Mouse (Mus musculus): Measurements from ENCODE around the gene Acvrl1. TPM values are rescaled to one million over a fixed set of nuclear protein-coding genes. Genes with fewer than 3 reads are reported as not detected.

Acvrl1 gene
- polyA plus RNA-seq, 1 experiment from 2014 or later = 27.6 TPM

- no peak overlapping the region; the same call in 1 of the 2 replicates for H3K4me2 ChIP-seq (replicated peaks)
- ATAC-seq = peak; percentile 71
Observed at GRCm38 (mm10) chr15:101092829-101093648, 35.3 kb upstream of the Acvrl1 start.

DNA sequence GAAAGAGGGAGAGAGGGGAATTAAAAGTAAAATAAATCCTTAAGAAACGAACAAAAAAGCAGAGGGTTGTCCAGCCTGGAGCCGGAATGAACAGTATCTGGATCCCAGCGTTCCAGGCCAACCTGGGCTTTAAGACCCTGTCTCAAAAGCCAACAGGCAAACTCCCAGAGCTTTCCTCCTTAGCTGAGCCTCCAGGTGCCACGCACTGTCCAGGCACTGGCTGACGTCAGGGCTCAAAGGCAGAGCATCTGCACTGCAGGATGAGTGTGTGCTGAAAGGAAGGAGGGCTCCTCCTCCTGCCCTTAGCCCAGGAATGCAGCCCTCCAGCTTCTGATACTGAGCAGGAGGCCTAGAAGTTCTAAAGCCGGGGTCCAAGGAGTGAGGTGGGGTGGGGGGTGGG, 34.3 kb upstream of the Acvrl1 start:
- H3K9me3 ChIP-seq = no peaks in the 10 kb centered on the region
- H3K4me2 ChIP-seq (replicated peaks) = no peak overlapping the region
- H3K9ac ChIP-seq = no peak overlapping the region
- no peak overlapping the region for H3K27ac ChIP-seq
- H3K4me1 ChIP-seq (replicated peaks) = peaks cover 20% of the 10 kb centered on the region
- no peak overlapping the region for H3K4me3 ChIP-seq (replicated peaks)
- WGBS = 45% methylated on average over 6 of the region's 6 CpGs
- H3K27me3 ChIP-seq (replicated peaks) = no peaks in the 10 kb centered on the region
- ATAC-seq = no peak
- no peaks in the 10 kb centered on the region for H3K36me3 ChIP-seq

More at GRCm38 (mm10) chr15:101092829-101093648, 35.3 kb upstream of the Acvrl1 start:
- WGBS = 43% methylated on average over 25 of the region's 25 CpGs
- Histone ChIP-seq H3K27ac (no peak overlapping the region), H3K4me1 (replicated peaks) (peaks cover 13% of the 10 kb centered on the region), H3K27me3 (replicated peaks) (no peaks in the 10 kb centered on the region), H3K9me3 (no peaks in the 10 kb centered on the region), H3K9ac (no peak overlapping the region), H3K36me3 (no peaks in the 10 kb centered on the region), H3K4me3 (replicated peaks) (no peak overlapping the region)

GRCm38 (mm10) chr15:101094979-101095378, 33.3 kb upstream of the Acvrl1 start:
- WGBS = 60% methylated on average over 9 of the region's 9 CpGs
- H3K4me1 ChIP-seq (replicated peaks) = peaks cover 20% of the 10 kb centered on the region
- no peak for ATAC-seq

DNA sequence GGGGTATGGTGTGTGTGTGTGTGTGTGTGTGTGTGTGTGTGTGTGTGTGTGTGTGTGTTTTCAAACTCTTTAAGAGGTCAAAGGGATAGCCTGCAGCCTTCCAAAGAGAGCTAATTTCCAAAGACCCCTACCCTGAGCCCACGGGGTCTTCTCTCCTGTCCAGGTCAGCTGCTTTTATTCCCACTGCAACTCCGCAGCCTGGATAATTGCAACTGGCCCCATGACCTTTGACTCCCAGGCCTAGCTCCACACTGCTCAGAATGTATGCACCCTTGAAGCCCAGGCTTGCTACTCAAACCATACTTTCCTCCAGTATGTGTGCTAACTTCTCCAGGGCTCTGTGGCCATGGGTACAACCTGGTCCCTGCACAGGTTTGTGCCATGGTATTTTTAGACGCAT, 32.9 kb upstream of the Acvrl1 start:
- Histone ChIP-seq H3K27ac (no peak overlapping the region), H3K4me1 (replicated peaks) (peaks cover 20% of the 10 kb centered on the region)

More at GRCm38 (mm10) chr15:101094979-101095378, 33.3 kb upstream of the Acvrl1 start:
- Histone ChIP-seq H3K36me3 (no peaks in the 10 kb centered on the region), H3K27me3 (replicated peaks) (no peaks in the 10 kb centered on the region), H3K4me3 (replicated peaks) (no peak overlapping the region), H3K4me2 (replicated peaks) (no peak overlapping the region), H3K9ac (no peak overlapping the region), H3K9me3 (no peaks in the 10 kb centered on the region), H3K27ac (no peak overlapping the region)

GRCm38 (mm10) chr15:101097985-101098651, 30.2 kb upstream of the Acvrl1 start:
- no peaks in the 10 kb centered on the region for H3K27me3 ChIP-seq (replicated peaks)
- peak overlapping the region; percentile 50 for H3K4me2 ChIP-seq (replicated peaks)
- peak; percentile 62 for ATAC-seq
- peaks cover 20% of the 10 kb centered on the region for H3K4me1 ChIP-seq (replicated peaks)
- H3K9ac ChIP-seq = no peak overlapping the region
- H3K4me3 ChIP-seq (replicated peaks) = no peak overlapping the region
- 12% methylated on average over 28 of the region's 28 CpGs for WGBS
- H3K36me3 ChIP-seq = no peaks in the 10 kb centered on the region
- no peaks in the 10 kb centered on the region for H3K9me3 ChIP-seq
- no peak overlapping the region for H3K27ac ChIP-seq

More for the DNA sequence above, 32.9 kb upstream of the Acvrl1 start:
- no peak overlapping the region for H3K9ac ChIP-seq
- no peaks in the 10 kb centered on the region for H3K9me3 ChIP-seq
- WGBS = 58% methylated on average over 3 of the region's 3 CpGs
- no peak for ATAC-seq
- H3K4me3 ChIP-seq (replicated peaks) = no peak overlapping the region
- no peak overlapping the region for H3K4me2 ChIP-seq (replicated peaks)
- no peaks in the 10 kb centered on the region for H3K36me3 ChIP-seq
- no peaks in the 10 kb centered on the region for H3K27me3 ChIP-seq (replicated peaks)

DNA sequence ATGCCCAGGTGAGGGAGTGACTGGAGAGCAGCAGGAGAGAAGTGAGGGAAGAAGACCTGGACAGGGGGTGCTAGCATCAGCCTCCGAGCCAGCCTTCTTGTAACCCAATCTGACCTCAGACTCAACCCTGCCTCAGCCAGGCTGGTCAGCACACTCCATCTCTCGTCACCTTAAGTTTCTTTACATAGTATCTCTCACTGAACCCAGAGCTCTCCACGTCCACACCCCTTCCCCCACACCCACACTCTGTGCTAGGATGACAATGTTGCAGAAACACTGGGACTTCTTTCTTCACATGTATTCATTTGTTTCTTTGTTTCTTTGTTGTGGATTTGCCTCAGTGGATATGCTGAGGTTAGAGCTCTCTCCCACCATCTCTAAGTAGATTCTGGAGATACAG, 27.3 kb upstream of the Acvrl1 start:
- H3K36me3 ChIP-seq = no peaks in the 10 kb centered on the region
- 92% methylated on average over 3 of the region's 3 CpGs for WGBS
- no peak overlapping the region for H3K9ac ChIP-seq
- ATAC-seq = no peak
- no peaks in the 10 kb centered on the region for H3K9me3 ChIP-seq
- H3K4me2 ChIP-seq (replicated peaks) = no peak overlapping the region
- H3K27me3 ChIP-seq (replicated peaks) = no peaks in the 10 kb centered on the region
- no peak overlapping the region for H3K27ac ChIP-seq
- no peak overlapping the region for H3K4me3 ChIP-seq (replicated peaks)
- H3K4me1 ChIP-seq (replicated peaks) = peaks cover 13% of the 10 kb centered on the region

DNA sequence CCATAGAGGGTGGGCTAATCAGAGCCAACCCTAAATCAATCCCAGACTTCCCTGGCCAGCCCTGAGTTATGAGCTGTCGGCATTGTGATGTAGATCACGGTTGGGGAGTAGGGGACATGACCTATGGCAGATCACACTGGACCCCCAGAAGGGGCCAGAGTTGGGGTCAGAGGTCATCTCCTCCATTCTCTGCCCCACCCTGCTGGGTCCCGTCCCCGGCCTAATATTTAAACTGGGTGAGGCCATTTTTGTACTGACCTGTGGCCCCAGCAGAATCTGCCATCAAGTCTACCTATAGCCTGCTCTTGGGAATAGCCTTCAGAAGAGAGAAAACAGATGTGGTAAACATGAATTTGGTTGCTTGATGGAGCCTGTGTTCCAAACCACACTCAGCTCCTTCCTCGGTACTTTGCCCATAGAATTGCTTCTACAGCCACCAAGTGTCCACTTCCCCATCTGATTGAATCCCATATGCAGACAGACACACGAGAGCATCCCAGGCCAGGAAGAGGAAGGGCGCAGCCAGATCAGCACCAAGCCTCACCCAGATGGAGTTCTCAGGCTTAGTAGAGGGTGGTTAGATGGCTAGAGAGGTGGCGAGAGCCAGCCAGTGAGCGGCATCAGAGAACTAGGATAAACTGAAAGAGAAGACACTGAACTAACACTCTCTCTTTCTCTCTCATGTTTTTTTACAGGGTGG, 24.6 kb upstream of the Acvrl1 start:
- H3K4me2 ChIP-seq (replicated peaks) = no peak overlapping the region
- peaks cover 2% of the 10 kb centered on the region; the same call in 1 of the 2 replicates for H3K4me1 ChIP-seq (replicated peaks)
- H3K4me3 ChIP-seq (replicated peaks) = no peak overlapping the region
- H3K27ac ChIP-seq = no peak overlapping the region
- H3K27me3 ChIP-seq (replicated peaks) = no peaks in the 10 kb centered on the region
- no peaks in the 10 kb centered on the region for H3K9me3 ChIP-seq
- H3K9ac ChIP-seq = no peak overlapping the region
- ATAC-seq = no peak
- H3K36me3 ChIP-seq = no peaks in the 10 kb centered on the region
- 78% methylated on average over 9 of the region's 9 CpGs for WGBS

- 20% methylated on average over 12 of the region's 12 CpGs for WGBS
- peak overlapping the region; percentile 19 for H3K4me3 ChIP-seq (replicated peaks)
- no peaks in the 10 kb centered on the region for H3K9me3 ChIP-seq
- no peak overlapping the region for H3K27ac ChIP-seq
- peaks cover 2% of the 10 kb centered on the region; the same call in 1 of the 2 replicates for H3K4me1 ChIP-seq (replicated peaks)
- H3K36me3 ChIP-seq = no peaks in the 10 kb centered on the region
- peak; percentile 79 for ATAC-seq
- no peaks in the 10 kb centered on the region for H3K27me3 ChIP-seq (replicated peaks)
- peak overlapping the region; percentile 54 for H3K4me2 ChIP-seq (replicated peaks)
- no peak overlapping the region for H3K9ac ChIP-seq
Observed at GRCm38 (mm10) chr15:101105496-101105994, 22.8 kb upstream of the Acvrl1 start.

- no peak for ATAC-seq
- no peaks in the 10 kb centered on the region for H3K27me3 ChIP-seq (replicated peaks)
- no peaks in the 10 kb centered on the region for H3K9me3 ChIP-seq
- WGBS = 85% methylated on average over 10 of the region's 10 CpGs
- H3K4me2 ChIP-seq (replicated peaks) = no peak overlapping the region; the same call in 1 of the 2 replicates
- H3K27ac ChIP-seq = no peak overlapping the region
- H3K4me1 ChIP-seq (replicated peaks) = peaks cover 2% of the 10 kb centered on the region; the same call in 1 of the 2 replicates
- H3K4me3 ChIP-seq (replicated peaks) = 0 out of 2 replicates have a peak overlapping the region, but pooled peaks have one; percentile 19
- no peak overlapping the region for H3K9ac ChIP-seq
- no peaks in the 10 kb centered on the region for H3K36me3 ChIP-seq
Observed at GRCm38 (mm10) chr15:101106011-101106410, 22.3 kb upstream of the Acvrl1 start.

DNA sequence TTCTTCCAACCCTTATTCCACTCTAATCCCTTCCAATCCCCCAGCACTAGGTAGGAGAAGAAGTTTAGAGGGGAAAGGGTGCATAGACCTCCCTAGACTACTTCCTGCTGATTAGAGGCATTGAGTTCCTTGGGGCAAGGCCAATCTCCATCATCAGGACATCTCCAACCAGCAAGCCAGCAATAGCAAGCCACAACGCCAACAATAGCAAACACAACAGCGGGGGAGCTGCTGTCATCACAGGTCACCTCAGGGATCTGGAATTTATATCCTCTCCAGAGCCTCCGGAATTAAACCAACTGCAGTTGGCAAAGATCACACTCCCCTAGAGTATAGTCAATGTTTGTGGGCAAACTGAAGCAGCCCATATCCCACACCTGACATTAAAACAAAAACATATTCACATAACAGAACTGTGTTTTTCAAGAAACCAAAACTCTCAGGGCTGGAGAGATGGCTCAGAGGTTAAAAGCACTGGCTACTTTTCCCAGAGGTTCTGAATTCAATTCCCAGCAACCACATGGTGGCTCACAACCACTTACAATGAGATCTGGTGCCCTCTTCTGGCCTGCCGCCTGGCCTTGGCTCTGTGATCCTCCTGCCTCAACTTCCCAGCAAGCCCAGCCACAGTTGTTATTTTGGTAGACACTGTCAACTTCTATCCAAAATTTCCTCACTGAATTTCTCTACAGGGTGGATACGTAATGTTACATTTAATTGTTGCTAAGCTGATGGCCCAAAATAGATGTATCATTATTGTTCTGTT, 20.2 kb upstream of the Acvrl1 start:
- ATAC-seq = no peak
- Histone ChIP-seq H3K9ac (no peak overlapping the region), H3K27ac (no peak overlapping the region), H3K27me3 (replicated peaks) (no peaks in the 10 kb centered on the region), H3K4me2 (replicated peaks) (no peak overlapping the region), H3K36me3 (no peaks in the 10 kb centered on the region), H3K4me1 (replicated peaks) (peaks cover 5% of the 10 kb centered on the region; the same call in 1 of the 2 replicates), H3K4me3 (replicated peaks) (no peak overlapping the region), H3K9me3 (no peaks in the 10 kb centered on the region)
- 91% methylated on average over 5 of the region's 5 CpGs for WGBS

GRCm38 (mm10) chr15:101113176-101113575, 15.1 kb upstream of the Acvrl1 start:
- Histone ChIP-seq H3K27me3 (replicated peaks) (no peaks in the 10 kb centered on the region), H3K4me2 (replicated peaks) (no peak overlapping the region), H3K36me3 (no peaks in the 10 kb centered on the region), H3K9ac (no peak overlapping the region), H3K4me1 (replicated peaks) (0 out of 2 replicates have a peak, but pooled peaks cover 5% of the 10 kb centered on the region), H3K27ac (0 out of 2 replicates have a peak overlapping the region, but pooled peaks have one; percentile 13), H3K9me3 (no peaks in the 10 kb centered on the region), H3K4me3 (replicated peaks) (no peak overlapping the region)
- 45% methylated on average over 8 of the region's 8 CpGs for whole genome bisulfite sequencing
- ATAC-seq = peak; percentile 78
